Mouse (Mus musculus): ENCODE measurements around the gene Hmox2.
"Not testable (repeated sequence)": the region's sequence is repeated elsewhere in the genome, so short reads cannot be mapped to it uniquely, and the experiment has no call there.

The Hmox2 gene

DNA sequence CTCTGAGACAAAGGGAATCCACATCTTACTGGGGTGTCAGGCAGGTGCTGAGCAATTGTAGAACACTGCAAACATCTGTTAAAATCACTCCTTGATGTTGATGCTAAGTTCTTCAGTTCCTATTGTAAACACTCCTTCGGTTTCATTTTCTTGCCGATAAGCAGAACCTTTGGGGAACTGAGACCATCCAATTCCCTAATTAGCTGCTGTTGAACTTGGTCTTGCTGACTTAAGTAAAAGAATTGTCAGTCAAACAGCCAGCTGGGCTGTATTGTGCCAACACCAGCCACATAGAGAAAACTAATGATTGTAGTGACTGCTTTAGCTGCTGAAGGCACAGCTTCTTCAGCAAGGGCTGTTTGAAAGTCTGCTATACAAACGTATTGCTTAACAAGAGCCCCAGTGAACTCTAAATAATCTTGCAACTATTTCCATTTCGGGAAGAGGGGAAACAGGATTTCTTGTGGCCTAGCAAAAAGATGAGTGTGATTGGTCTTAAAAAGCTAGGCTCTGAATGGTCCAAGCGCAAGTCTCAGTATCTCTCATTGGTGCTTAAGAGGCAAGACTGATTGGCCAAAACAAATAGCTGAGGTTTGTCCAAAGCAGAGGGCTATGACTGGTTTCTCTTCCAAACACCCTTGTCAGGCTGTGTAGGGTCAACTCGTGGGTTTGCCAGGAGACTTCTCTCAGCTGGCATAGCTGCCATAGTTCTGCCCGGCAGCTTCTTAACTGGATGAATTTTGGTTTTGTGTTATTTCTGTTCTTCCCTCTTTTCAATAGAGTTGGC is 3.8 kb upstream of the Hmox2 start:
- in situ Hi-C loops (cut with MboI; ENCODE audit: unreplicated experiment in 2 of 2) = loop anchor here in 1 of 2 experiments (10.0 kb wide), 1 partner anchor 62 kb away; no protein-coding TSS in a partner anchor

DNA sequence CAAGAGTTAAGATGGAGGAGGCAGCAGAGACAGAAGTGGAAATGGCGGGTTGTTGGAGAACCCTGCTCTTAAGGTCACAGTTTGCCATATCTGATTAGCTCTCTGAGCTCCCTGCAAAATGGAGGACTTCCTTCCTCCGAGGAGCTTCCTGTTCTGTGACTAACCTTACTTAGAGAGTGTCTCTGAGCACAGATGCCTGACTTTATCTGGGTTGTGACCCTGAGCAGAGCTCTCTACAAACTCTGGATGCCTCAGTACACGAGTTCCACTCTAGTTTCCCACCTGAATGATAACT is 3.3 kb upstream of the Hmox2 start:
- in situ Hi-C loops (cut with MboI; ENCODE audit: unreplicated experiment in 2 of 2) = loop anchor here in 1 of 2 experiments (10.0 kb wide), 1 partner anchor 62 kb away; no protein-coding TSS in a partner anchor

- in situ Hi-C loops (cut with MboI; ENCODE audit: unreplicated experiment in 2 of 2) = loop anchor here (5.0 to 10.0 kb wide), 2 partner anchors 52 to 60 kb away; no protein-coding TSS in a partner anchor
Observed at GRCm38 (mm10) chr16:4725266-4725665, 895 bp upstream of the Hmox2 start.

- in situ Hi-C loops (cut with MboI; ENCODE audit: unreplicated experiment in 2 of 2) = loop anchor here (5.0 to 10.0 kb wide), 2 partner anchors 51 to 58 kb away; no protein-coding TSS in a partner anchor
Observed at GRCm38 (mm10) chr16:4726528-4727128, 467 bp downstream of the Hmox2 start.

- in situ Hi-C loops (cut with MboI; ENCODE audit: unreplicated experiment in 2 of 2) = loop anchor here (5.0 to 10.0 kb wide), 2 partner anchors 50 to 57 kb away; no protein-coding TSS in a partner anchor
Observed at GRCm38 (mm10) chr16:4727526-4727925, 1.4 kb downstream of the Hmox2 start.

- in situ Hi-C loops (cut with MboI; ENCODE audit: unreplicated experiment in 2 of 2) = loop anchor here (5.0 to 10.0 kb wide), 2 partner anchors 49 to 57 kb away; no protein-coding TSS in a partner anchor
Observed at GRCm38 (mm10) chr16:4727963-4728362, 1.8 kb downstream of the Hmox2 start.

GRCm38 (mm10) chr16:4730776-4731358 is 4.7 kb downstream of the Hmox2 start:
- in situ Hi-C loops (cut with MboI; ENCODE audit: unreplicated experiment in 2 of 2) = no loop called here

- in situ Hi-C loops (cut with MboI; ENCODE audit: unreplicated experiment in 2 of 2) = no loop called here
Observed at GRCm38 (mm10) chr16:4736262-4736661, 10.1 kb downstream of the Hmox2 start.

GRCm38 (mm10) chr16:4739994-4740393 is 13.8 kb downstream of the Hmox2 start:
- in situ Hi-C loops (cut with MboI; ENCODE audit: unreplicated experiment in 2 of 2) = no loop called here

DNA sequence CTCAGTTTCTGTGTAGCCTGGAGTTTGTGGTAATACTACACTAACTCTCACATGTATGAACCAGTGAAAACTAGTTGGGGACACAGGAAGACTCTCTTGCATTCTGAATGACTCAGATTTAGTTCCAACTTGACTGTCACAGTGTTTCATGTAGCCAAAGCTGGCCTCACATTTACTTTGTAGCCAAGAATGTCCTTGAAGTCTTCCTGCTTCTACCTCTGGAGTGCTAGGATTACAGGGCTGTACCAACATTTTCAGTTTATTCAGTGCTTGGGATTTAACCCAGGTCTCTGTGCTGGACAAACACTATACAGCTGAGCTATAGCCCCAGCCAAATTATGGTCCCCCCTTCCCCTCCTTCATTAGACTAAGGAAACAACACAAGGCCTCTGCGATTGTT is 16.0 kb downstream of the Hmox2 start:
- in situ Hi-C loops (cut with MboI; ENCODE audit: unreplicated experiment in 2 of 2) = no loop called here

- in situ Hi-C loops (cut with MboI; ENCODE audit: unreplicated experiment in 2 of 2) = no loop called here
Observed at GRCm38 (mm10) chr16:4752155-4752554, 26.0 kb downstream of the Hmox2 start.

- in situ Hi-C loops (cut with MboI; ENCODE audit: unreplicated experiment in 2 of 2) = no loop called here
Observed at GRCm38 (mm10) chr16:4754045-4754444, 27.9 kb downstream of the Hmox2 start.

- in situ Hi-C loops (cut with MboI; ENCODE audit: unreplicated experiment in 2 of 2) = not testable (repeated sequence)
Observed at GRCm38 (mm10) chr16:4756660-4757335, 30.6 kb downstream of the Hmox2 start.

GRCm38 (mm10) chr16:4762437-4762836 is 36.3 kb downstream of the Hmox2 start:
- in situ Hi-C loops (cut with MboI; ENCODE audit: unreplicated experiment in 2 of 2) = loop anchor here (10.0 kb wide), 1 partner anchor 152 kb away; no protein-coding TSS in a partner anchor

- in situ Hi-C loops (cut with MboI; ENCODE audit: unreplicated experiment in 2 of 2) = loop anchor here (10.0 kb wide), 1 partner anchor 152 kb away; no protein-coding TSS in a partner anchor
Observed at GRCm38 (mm10) chr16:4763276-4763675, 37.1 kb downstream of the Hmox2 start.

DNA sequence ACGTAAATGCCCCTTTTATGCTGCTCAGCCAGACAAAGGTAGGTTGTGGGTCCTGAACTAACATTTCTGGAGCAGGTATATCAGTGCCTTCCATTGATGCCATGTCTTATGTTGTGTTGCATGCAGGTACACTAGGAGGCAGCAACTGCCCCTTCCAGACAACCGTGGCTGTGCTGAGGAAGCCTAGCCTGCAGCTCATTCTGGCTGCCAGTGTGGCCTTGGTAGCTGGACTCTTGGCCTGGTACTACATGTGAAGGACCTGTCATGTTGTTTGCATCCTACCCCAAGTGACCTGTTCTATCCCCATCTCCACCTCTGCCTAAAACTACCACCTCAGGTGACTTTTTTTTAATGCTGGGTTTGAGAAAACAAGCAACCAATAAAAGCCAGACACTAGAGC is 39.7 kb downstream of the Hmox2 start:
- in situ Hi-C loops (cut with MboI; ENCODE audit: unreplicated experiment in 2 of 2) = loop anchor here (10.0 kb wide), 1 partner anchor 149 kb away; no protein-coding TSS in a partner anchor

GRCm38 (mm10) chr16:4767012-4767790 is 41.0 kb downstream of the Hmox2 start:
- in situ Hi-C loops (cut with MboI; ENCODE audit: unreplicated experiment in 2 of 2) = loop anchor here (10.0 kb wide), 1 partner anchor 148 kb away; no protein-coding TSS in a partner anchor

DNA sequence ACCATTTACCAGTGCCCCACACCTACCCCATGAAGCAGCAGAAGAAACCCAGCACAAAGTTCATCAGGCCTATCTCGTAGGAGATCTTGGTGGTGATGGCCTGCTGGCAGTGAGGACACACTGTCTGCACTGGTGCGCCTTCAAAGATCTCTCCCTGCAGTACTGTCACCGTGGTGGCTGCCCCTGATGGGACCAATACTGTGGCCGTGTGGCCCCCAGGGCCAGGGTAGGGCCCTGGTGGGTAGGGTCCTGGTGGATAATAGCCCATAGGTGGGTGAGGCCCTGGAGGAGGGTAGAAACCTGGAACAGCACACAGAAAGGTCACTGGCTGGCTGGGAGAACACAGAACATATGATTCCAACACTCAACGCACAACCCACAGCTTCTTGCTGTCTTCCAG is 42.6 kb downstream of the Hmox2 start:
- in situ Hi-C loops (cut with MboI; ENCODE audit: unreplicated experiment in 2 of 2) = loop anchor here (10.0 kb wide), 1 partner anchor 146 kb away; no protein-coding TSS in a partner anchor

DNA sequence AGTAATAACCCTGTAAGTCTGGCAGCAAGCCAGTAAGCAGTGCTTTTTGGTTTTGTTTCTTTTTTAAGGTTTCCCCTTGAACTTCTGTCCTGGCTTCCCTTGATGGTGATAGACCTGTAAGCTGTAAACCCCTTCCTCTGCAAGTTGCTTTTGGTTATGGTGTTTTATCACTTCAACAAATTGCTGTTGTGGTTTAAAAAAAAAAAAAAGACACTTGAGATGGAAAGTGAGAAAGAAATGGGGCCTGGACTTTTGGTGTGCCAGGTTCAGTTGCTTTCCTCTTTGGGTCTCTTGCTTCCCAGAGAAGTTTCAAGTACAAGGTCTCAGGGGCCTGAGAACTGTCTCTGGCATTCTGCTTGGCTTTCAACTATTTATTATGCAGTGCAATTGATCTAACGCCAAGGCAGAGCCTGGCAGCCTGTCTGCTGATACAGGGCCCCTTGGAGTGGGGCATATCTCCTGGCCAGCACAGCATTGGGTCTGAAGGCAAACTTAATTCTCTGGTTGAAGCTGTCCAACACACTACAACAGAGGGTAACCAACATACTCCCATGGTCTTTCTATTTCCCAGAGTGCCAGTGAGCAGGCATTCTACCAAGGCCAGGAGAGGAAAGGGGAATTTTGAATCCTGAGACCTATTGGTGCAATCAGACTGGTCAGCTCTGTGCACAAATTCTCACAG is 47.3 kb downstream of the Hmox2 start:
- in situ Hi-C loops (cut with MboI; ENCODE audit: unreplicated experiment in 2 of 2) = no loop called here

All from v-Abl transformed pro-B cells (cell line).